Mouse (Mus musculus) small intestine, adult 2 months (tissue): ENCODE measurements at regions not wholly inside any gene's neighbourhood (a gene's known extent, or its start where the extent isn't known, plus 50 kb on each side); places are given as distances from the start of the nearest gene placed in this dataset.

Experiments
- CTCF ChIP-seq: fragments of 200-500 bp; IDR thresholded peaks from 2 replicates; pipeline ENCODE4 v1.5.1; 2012; ENCODE audit warnings: low read depth, mild to moderate bottlenecking, control low read depth, inconsistent platforms, low read length, moderate library complexity, mixed read lengths; ENCODE audit not compliant: insufficient replicate concordance, insufficient read length; ENCODE audit errors: extremely low read depth
- POLR2A ChIP-seq: fragments of 200-500 bp; IDR thresholded peaks from 2 replicates; pipeline ENCODE4 v1.6.1; 2012; ENCODE audit warnings: low read depth, mild to moderate bottlenecking, control low read depth, inconsistent platforms, low read length, moderate library complexity

GRCm38 (mm10) chr1:61050346-61050745, 72.6 kb downstream of the Icos start:
- no peak for TF ChIP-seq POLR2A
- TF ChIP-seq CTCF, result no peak
